Mouse (Mus musculus) neural tube, embryonic 15.5 days (tissue): ENCODE measurements around the gene Hk1. TPM values are rescaled to one million over a fixed set of nuclear protein-coding genes. Genes with fewer than 3 reads are reported as not detected.

ENCODE experiments used
- ATAC-seq: fragments of 200-750 bp; cut with Nextera tagmentation; 2 replicates; pipeline ENCODE4 v1.8.0; 2017; ENCODE audit warnings: mild to moderate bottlenecking, moderate TSS enrichment, moderate library complexity; ENCODE audit not compliant: low FRiP score
- H3K27ac ChIP-seq: fragments of 300-500 bp; sonication (generic); replicated peaks from 2 replicates; pipeline ENCODE4 v1.5.1; 2015; ENCODE audit warnings: mild to moderate bottlenecking, inconsistent platforms
- H3K27me3 ChIP-seq: fragments of 300-500 bp; sonication (generic); replicated peaks from 2 replicates; pipeline ENCODE4 v1.6.1; 2015; ENCODE audit warnings: inconsistent platforms
- H3K36me3 ChIP-seq: fragments of 300-500 bp; sonication (generic); 2 replicates; pipeline ENCODE4 v1.6.1; 2015; ENCODE audit warnings: inconsistent platforms
- H3K4me1 ChIP-seq: fragments of 300-500 bp; sonication (generic); 2 replicates; pipeline ENCODE4 v1.6.1; 2015; ENCODE audit warnings: inconsistent platforms
- H3K4me2 ChIP-seq: fragments of 300-500 bp; sonication (generic); 2 replicates; pipeline ENCODE4 v1.6.1; 2015; ENCODE audit warnings: inconsistent platforms, mild to moderate bottlenecking, moderate library complexity
- H3K4me3 ChIP-seq: fragments of 300-500 bp; sonication (generic); replicated peaks from 2 replicates; pipeline ENCODE4 v1.5.1; 2015; ENCODE audit warnings: mild to moderate bottlenecking, inconsistent platforms
- H3K9ac ChIP-seq: fragments of 300-500 bp; sonication (generic); replicated peaks from 2 replicates; pipeline ENCODE4 v1.6.1; 2015; ENCODE audit warnings: mild to moderate bottlenecking, inconsistent platforms
- H3K9me3 ChIP-seq: fragments of 300-500 bp; sonication (generic); replicated peaks from 2 replicates; pipeline ENCODE4 v1.6.1; 2016; ENCODE audit warnings: inconsistent platforms
- WGBS: fragments of 180-500 bp; shearing (Covaris S2); methylation state at CpG from one replicate; pipeline ENCODE4 v1.1.7; 2015; ENCODE audit warnings: mixed read lengths; 5-methylcytosine and 5-hydroxymethylcytosine counted together
- polyA plus RNA-seq: library from polyadenylated mRNA; unstranded; fragments of >200 nt; fragmentation: Nextera tagmentation; extraction: Ambion mirVana; gene quantifications from 2 replicates; pipeline ENCODE4 v1.2.1, GENCODE M21; 2015

Hk1 gene
- polyA plus RNA-seq, 1 experiment from 2014 or later: 146 TPM

DNA sequence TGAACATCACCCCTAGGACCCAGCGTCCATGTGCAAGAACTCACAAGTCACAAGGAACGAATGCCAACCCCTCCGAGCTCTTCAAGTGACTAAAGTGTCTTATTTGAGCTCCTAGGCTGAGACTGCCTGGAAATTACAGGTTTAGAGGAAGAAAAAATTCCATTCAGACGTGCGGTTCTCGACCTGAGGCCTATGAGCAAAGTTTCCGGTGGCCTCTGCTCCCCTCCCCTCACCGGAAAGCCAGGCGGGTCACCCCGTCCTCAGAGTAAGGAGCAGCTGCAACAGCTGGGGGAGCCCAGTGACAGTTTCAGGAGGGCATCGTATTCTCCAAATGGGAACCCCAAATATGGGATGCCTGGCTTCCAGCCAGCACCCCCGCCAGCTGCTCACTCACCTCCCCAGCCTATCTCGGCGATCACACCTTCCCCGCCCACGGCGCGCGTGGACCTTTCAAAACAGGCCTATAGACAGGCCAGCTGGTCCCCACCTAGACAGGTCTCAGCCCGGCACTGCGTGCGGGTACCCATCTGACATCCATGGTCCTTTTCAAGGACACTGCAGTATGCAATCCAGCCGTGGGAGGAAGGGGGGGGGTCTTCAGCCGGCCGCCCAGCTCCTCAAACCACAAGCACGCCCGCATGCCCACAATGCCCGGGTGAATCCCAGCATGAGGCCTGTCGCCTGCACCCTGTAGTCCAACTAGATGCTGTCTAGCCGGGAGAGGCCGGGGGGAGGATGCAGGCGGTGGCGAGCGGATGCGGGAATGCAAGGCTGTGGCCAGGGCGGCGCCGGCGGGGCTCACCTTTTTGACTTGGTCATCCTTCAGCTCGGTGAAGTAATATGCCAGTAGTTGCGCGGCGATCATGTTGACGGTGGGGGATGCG lies 40.3 kb downstream of the Hk1 start:
- H3K27ac ChIP-seq: peak overlapping the region; percentile 92
- peak; percentile 61 for ATAC-seq
- peak overlapping the region; percentile 84 for H3K4me3 ChIP-seq
- peak overlapping the region; percentile 89 for H3K9ac ChIP-seq
- H3K4me1 ChIP-seq: peaks cover 55% of the 10 kb centered on the region
- no peaks in the 10 kb centered on the region for H3K36me3 ChIP-seq
- 3% methylated on average over 45 of the region's 45 CpGs for WGBS
- no peaks in the 10 kb centered on the region for H3K9me3 ChIP-seq
- H3K4me2 ChIP-seq: peak overlapping the region; percentile 77
- H3K27me3 ChIP-seq: no peaks in the 10 kb centered on the region

DNA sequence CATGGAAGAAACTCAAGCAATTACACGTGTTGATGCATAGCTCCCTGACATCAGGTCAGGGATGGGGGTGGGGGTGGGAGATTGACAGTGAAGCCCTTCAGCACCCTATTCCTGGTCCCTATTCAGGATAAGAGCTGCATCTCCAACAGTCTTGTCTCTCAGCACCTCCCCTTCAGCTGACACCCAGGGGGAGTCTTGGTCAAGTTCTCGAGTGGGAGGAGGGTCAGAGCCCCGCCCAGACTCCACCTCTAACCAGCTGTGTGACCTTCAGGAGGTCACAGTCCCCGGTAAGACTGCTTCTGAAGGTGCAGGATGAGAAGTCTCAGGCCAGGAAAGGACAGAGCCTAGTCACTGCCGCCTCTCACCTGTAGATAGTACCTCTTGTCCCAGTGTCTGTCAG lies 41.1 kb downstream of the Hk1 start:
- Histone ChIP-seq H3K27ac (no peak overlapping the region), H3K27me3 (no peaks in the 10 kb centered on the region), H3K9me3 (no peaks in the 10 kb centered on the region), H3K9ac (peak overlapping the region; percentile 89; the same call in 1 of the 2 replicates), H3K4me1 (peaks cover 56% of the 10 kb centered on the region), H3K4me2 (peak overlapping the region; percentile 77), H3K4me3 (peak overlapping the region; percentile 84), H3K36me3 (no peaks in the 10 kb centered on the region)
- ATAC-seq: no peak
- 40% methylated on average over 5 of the region's 5 CpGs for WGBS

DNA sequence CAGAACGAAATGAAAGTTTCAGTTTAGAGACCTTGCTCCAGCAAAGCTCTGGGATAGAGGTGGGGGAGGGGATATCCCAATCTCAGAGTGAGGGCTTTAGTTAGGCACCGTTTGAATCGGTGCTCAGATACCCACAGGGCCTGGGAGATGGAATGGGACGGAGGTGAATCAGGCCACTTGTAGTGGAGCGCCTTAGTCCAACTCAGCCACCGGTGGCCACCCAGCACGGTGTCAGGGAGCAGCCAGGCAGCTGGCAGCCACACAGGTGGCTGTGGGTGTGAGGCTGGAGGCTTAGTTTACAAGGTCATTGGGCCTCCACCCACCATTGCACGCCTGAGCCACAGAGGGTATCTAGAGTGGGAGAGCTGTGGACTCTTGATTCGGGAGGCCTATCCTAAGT lies 41.5 kb downstream of the Hk1 start:
- H3K9ac ChIP-seq: no peak overlapping the region
- H3K4me2 ChIP-seq: peak overlapping the region; percentile 77
- H3K27ac ChIP-seq: no peak overlapping the region
- ATAC-seq: no peak
- H3K27me3 ChIP-seq: no peaks in the 10 kb centered on the region
- H3K4me1 ChIP-seq: peaks cover 58% of the 10 kb centered on the region
- H3K9me3 ChIP-seq: no peaks in the 10 kb centered on the region
- peak overlapping the region; percentile 84 for H3K4me3 ChIP-seq
- WGBS: 56% methylated on average over 9 of the region's 9 CpGs
- no peaks in the 10 kb centered on the region for H3K36me3 ChIP-seq

DNA sequence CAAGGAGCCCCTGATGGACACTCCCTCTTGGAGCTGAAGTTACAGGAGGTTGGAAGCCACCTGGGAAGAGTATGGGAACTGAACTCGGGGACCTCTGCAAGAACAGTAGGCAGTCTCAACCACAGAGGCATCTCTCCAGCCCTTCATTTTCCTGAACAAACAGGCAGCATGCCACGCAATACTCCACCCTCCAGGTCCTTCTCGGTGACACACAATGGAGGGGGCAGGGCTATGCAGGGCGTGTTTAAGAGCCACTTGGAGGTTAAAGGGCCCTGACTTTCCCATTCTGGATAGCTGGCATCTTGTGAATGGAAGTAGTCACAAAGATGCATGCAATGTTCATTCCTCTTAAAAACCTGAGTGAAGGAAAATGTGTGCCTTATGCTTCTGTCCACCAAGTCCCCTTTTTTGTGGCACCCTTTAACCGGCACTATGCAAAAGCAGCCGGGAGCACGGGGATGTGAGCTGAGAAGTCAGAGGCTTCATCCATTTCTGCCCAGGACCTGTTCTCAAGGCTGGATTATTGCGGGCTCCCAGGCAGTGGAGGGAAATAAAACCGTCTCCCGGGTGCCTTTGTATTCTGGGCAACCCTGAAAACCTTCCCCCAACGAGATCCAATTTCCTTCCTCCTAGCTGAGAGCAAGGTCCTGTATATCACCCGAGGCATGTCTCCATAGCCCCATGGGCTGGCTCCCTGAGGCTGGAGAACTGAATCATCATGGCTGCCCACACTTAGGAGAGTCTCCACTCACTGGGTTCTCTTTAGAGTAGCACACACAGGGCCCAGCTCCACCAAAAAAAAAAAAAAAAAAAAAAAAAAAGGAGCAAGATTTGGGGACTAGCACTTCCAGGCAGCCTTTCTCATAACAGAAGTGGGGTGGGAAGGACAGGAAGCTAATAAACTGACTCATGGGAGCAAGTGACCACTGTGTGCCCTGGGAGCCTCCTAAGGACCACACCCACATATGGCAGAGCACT lies 42.8 kb downstream of the Hk1 start:
- ATAC-seq: no peak
- Histone ChIP-seq H3K9ac (0 out of 2 replicates have a peak overlapping the region, but pooled peaks have one; percentile 28), H3K27me3 (no peaks in the 10 kb centered on the region), H3K36me3 (no peaks in the 10 kb centered on the region), H3K27ac (peak overlapping the region; percentile 34; the same call in 1 of the 2 replicates), H3K4me1 (peaks cover 70% of the 10 kb centered on the region), H3K4me2 (peak overlapping the region; percentile 29), H3K4me3 (0 out of 2 replicates have a peak overlapping the region, but pooled peaks have one; percentile 1), H3K9me3 (no peaks in the 10 kb centered on the region)
- 13% methylated on average over 12 of the region's 12 CpGs for WGBS

DNA sequence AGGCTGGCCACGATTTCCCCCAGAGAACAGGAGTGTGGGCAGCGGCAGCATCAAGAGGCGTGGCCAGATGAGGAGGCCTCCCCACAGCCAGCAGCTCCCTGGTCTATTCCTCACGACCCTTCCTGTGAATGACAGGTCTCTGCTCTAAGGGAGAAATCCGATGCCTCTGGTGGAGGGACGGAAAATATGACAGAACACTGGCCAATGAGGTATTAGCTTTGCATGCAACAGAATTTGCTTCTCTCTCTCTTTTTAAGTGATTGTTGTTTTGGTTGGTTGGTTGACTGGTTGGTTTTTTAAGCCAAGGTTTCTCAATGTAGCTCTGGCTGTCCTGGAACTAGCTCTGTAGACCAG lies 44.3 kb downstream of the Hk1 start:
- Histone ChIP-seq H3K36me3 (no peaks in the 10 kb centered on the region), H3K27me3 (no peaks in the 10 kb centered on the region), H3K4me3 (no peak overlapping the region), H3K27ac (no peak overlapping the region), H3K4me1 (peaks cover 59% of the 10 kb centered on the region), H3K9me3 (no peaks in the 10 kb centered on the region), H3K4me2 (no peak overlapping the region), H3K9ac (no peak overlapping the region)
- ATAC-seq: no peak
- WGBS: 37% methylated on average over 6 of the region's 6 CpGs

DNA sequence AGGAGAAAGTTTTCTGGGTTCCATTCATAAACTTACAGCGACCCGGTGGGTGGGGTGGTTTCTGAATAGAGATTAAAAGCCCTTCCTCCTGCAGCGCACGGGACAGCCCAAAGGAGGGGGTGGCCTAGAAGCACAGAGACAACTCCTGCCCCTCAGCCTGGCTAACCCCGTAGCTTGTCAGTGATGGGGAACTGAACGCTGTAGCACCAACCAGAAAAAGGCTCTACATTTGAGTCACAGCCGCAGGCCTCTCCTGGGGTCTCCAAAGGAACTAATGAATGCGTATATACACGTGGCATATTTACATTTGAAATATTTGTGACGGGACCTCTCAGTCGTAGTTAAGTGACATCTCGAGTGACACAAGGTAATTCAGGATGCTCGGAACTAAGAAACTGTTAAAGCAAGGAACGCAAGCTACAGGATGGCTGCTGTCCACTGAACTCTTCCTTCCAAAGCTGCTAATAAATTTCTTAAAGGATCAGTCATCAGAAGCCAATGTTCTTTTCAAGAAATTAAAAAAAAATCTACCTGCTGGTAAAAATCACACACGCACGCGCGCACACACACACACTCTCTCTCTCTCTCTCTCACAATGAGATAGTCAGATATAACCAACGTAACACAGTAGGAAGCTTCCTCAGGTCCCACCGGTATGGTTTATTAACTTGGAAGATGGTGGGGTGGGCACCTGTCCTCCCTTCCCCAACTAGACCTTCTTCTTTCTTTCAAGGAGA lies 44.9 kb downstream of the Hk1 start:
- H3K27me3 ChIP-seq: no peaks in the 10 kb centered on the region
- ATAC-seq: no peak
- H3K27ac ChIP-seq: no peak overlapping the region
- no peaks in the 10 kb centered on the region for H3K36me3 ChIP-seq
- no peak overlapping the region for H3K9ac ChIP-seq
- WGBS: 56% methylated on average over 20 of the region's 20 CpGs
- H3K4me2 ChIP-seq: no peak overlapping the region
- peaks cover 59% of the 10 kb centered on the region for H3K4me1 ChIP-seq
- H3K9me3 ChIP-seq: no peaks in the 10 kb centered on the region
- no peak overlapping the region for H3K4me3 ChIP-seq

DNA sequence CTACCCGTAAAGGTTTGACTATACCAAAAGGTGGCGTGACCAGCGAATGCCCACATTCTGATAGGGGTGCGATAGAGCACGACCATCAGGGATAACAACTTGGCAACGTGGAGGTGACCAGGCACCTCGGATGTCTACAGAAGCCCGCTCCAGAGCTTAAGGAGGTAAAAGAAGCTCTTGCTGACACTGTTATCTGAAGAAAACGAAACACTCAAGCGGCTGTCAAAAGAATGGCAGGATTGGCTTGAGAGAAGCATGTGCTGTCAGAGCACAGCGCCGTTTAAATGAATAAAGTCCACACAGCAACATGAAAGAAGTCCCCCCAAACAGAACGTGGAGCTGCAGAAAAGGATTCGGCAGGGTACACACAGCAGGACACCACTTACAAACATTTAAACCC lies 46.4 kb downstream of the Hk1 start:
- Histone ChIP-seq H3K4me2 (no peak overlapping the region), H3K4me1 (peaks cover 47% of the 10 kb centered on the region), H3K36me3 (no peaks in the 10 kb centered on the region; the same call in 1 of the 2 replicates), H3K4me3 (no peak overlapping the region), H3K27me3 (no peaks in the 10 kb centered on the region), H3K27ac (no peak overlapping the region), H3K9me3 (no peaks in the 10 kb centered on the region), H3K9ac (no peak overlapping the region)
- no peak for ATAC-seq
- 84% methylated on average over 14 of the region's 14 CpGs for WGBS

DNA sequence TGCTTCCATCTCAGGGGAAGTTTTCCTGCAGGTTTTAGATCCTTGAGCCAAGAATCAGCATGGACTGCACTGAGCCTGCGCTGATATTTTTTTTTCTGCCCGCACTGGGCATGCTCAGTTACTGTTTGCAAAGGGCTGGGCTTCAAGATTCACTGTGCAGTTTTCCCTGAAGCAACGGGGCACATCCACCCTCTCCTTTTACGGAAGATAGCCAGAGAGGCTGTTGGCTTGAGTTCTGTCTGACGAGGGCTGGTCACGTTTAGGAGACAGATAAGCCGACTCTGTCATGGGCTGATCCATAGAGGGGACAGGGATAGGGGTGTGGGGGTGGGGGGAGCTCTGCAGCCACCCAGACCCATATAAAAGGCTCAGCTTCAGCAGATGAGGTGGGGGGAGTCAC lies 47.2 kb downstream of the Hk1 start:
- Histone ChIP-seq H3K9me3 (no peaks in the 10 kb centered on the region), H3K4me3 (no peak overlapping the region), H3K4me1 (peaks cover 39% of the 10 kb centered on the region), H3K9ac (no peak overlapping the region), H3K36me3 (no peaks in the 10 kb centered on the region; the same call in 1 of the 2 replicates), H3K27ac (no peak overlapping the region), H3K4me2 (peak overlapping the region; percentile 30), H3K27me3 (no peaks in the 10 kb centered on the region)
- ATAC-seq: 0 out of 2 replicates have a peak, but pooled peaks have one; percentile 11
- 49% methylated on average over 7 of the region's 7 CpGs for whole genome bisulfite sequencing

DNA sequence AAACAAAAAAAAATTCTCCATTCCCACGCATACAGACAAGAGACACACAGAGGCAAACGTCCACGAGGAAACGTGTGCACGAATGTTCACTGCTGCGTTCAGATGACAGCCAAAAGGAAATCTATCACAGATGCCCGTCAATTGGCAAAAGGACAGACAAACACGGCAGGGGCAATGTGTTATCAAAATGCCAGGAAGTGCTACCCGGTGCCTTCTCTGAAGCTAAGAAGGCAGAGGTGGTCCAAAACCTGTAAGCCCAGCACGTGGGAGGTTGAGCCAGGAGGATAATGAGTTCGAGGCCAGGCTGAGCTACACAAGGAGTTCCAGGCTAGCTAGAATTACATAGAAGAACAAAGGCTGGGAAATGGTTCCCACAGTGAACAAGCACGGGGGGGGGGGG lies 47.9 kb downstream of the Hk1 start:
- H3K4me3 ChIP-seq: no peak overlapping the region
- no peaks in the 10 kb centered on the region; the same call in 1 of the 2 replicates for H3K36me3 ChIP-seq
- ATAC-seq: no peak
- peaks cover 35% of the 10 kb centered on the region for H3K4me1 ChIP-seq
- H3K27me3 ChIP-seq: no peaks in the 10 kb centered on the region
- peak overlapping the region; percentile 30; the same call in 1 of the 2 replicates for H3K4me2 ChIP-seq
- H3K9me3 ChIP-seq: no peaks in the 10 kb centered on the region
- no peak overlapping the region for H3K27ac ChIP-seq
- 84% methylated on average over 12 of the region's 12 CpGs for WGBS
- H3K9ac ChIP-seq: no peak overlapping the region

DNA sequence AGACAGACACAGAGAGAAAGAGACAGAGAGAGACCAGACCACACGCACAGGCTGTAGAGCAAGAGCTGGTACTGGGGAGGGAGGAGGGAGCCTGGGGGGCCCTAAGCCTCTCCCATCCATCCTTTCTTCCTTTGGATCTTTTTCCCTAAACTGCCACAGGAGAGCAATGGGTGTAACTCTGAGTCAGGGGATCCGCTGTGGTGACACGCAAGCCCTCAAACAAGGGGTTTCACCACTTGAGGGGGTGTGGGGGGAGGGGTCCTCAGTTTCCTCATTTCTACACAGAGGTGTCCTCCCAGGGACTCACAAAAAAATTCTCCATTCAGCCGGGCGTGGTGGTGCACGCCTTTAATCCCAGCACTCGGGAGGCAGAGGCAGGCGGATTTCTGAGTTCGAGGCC lies 48.4 kb downstream of the Hk1 start:
- H3K27ac ChIP-seq: no peak overlapping the region
- H3K27me3 ChIP-seq: no peaks in the 10 kb centered on the region
- H3K36me3 ChIP-seq: no peaks in the 10 kb centered on the region; the same call in 1 of the 2 replicates
- peaks cover 33% of the 10 kb centered on the region for H3K4me1 ChIP-seq
- no peak overlapping the region for H3K4me3 ChIP-seq
- H3K9me3 ChIP-seq: no peaks in the 10 kb centered on the region
- ATAC-seq: no peak
- 97% methylated on average over 9 of the region's 9 CpGs for WGBS
- no peak overlapping the region for H3K9ac ChIP-seq
- no peak overlapping the region for H3K4me2 ChIP-seq

DNA sequence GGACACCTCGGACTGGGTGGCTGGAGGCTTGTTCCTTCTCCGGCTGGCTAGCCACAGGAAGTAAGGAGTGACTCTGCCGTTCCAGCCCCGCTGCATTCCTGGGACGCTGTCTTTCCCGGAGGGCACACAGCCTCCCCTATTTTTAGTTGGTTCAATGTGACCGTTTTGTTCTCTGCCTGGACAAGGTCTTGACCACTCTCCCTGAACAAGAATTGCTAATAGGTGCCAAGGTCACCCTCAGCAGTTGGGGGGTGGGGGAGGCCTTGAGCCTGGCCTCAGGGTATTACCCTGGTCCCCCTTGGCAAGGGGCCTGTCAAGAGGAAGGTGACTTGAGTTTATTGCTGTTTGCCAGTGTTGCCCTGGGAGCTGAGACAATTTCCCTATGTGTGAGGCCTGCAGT lies 49.9 kb downstream of the Hk1 start:
- Histone ChIP-seq H3K4me3 (no peak overlapping the region), H3K4me1 (peaks cover 24% of the 10 kb centered on the region), H3K9ac (no peak overlapping the region), H3K27ac (no peak overlapping the region), H3K4me2 (no peak overlapping the region), H3K27me3 (no peaks in the 10 kb centered on the region), H3K36me3 (peaks cover 3% of the 10 kb centered on the region; the same call in 1 of the 2 replicates), H3K9me3 (no peaks in the 10 kb centered on the region)
- WGBS: 74% methylated on average over 7 of the region's 7 CpGs
- no peak for ATAC-seq
